Mouse (Mus musculus): ENCODE results near the gene Ddx23. TPM values are rescaled to one million over a fixed set of nuclear protein-coding genes. Genes with fewer than 3 reads are reported as not detected.
A peak's percentile ranks its signal among the peaks of the same experiment; 100 is the strongest.

The Ddx23 gene
- polyA plus RNA-seq, 1 experiment from 2014 or later = 24.0 TPM

- peak overlapping the region; percentile 91 for H3K4me2 ChIP-seq (ENCODE audit: low read depth, low read length)
- peak overlapping the region; percentile 48 for H3K4me3 ChIP-seq (ENCODE audit: low read length)
- no peaks in the 10 kb centered on the region for H3K9me3 ChIP-seq (ENCODE audit: control insufficient read depth, low read length)
- H3K27ac ChIP-seq (ENCODE audit: low read length) = no peak overlapping the region
- H3K9ac ChIP-seq (ENCODE audit: low read length) = no peak overlapping the region
- H3K4me1 ChIP-seq (replicated peaks; ENCODE audit: control insufficient read depth, insufficient read depth, low read length) = peaks cover 16% of the 10 kb centered on the region
- no peaks in the 10 kb centered on the region for H3K36me3 ChIP-seq (ENCODE audit: control insufficient read depth, insufficient read depth, low read length)
- H3K27me3 ChIP-seq (ENCODE audit: control insufficient read depth, insufficient read depth, low read depth, low read length) = peaks cover 39% of the 10 kb centered on the region
- 1% methylated on average over 9 of the region's 9 CpGs for WGBS
- no peak for ATAC-seq (ENCODE audit: low read depth)
These were observed 13.8 kb upstream of the Ddx23 start for GRCm38 (mm10) chr15:98676471-98676870.

- 7% methylated on average over 14 of the region's 14 CpGs for WGBS
These were observed 13.0 kb upstream of the Ddx23 start for GRCm38 (mm10) chr15:98675634-98676250.

DNA sequence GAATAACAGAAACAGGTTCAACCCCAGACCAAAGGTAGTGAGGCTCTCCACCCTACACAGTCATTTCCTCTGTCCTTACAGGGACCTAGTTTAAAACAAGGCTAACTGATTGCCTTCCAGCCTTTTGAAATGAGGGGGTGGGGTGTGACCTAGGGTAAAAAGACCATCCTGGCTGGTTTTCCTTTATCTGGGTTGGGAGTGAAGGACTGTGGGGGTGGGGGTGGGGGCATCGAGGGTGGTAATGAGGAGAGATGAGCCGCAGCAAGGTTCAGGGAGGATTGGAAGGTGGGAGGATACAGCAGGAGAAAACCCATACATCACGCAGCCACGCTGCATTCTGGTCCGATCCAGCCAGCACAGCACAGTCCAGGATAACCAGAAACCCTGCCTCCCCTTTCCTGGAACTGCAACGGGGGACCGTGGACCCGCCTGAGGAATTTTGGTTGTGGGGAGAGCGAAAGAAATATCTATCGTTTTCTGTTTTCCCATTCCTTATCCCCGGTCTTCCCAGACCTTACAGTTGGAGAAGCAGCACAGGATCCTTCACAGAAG, 12.4 kb upstream of the Ddx23 start:
- Histone ChIP-seq H3K4me1 (replicated peaks; ENCODE audit: control insufficient read depth, insufficient read depth, low read length) (peaks cover 16% of the 10 kb centered on the region), H3K9me3 (ENCODE audit: control insufficient read depth, low read length) (no peaks in the 10 kb centered on the region), H3K27ac (ENCODE audit: low read length) (no peak overlapping the region), H3K4me3 (ENCODE audit: low read length) (no peak overlapping the region), H3K9ac (ENCODE audit: low read length) (no peak overlapping the region), H3K27me3 (ENCODE audit: control insufficient read depth, insufficient read depth, low read depth, low read length) (peaks cover 39% of the 10 kb centered on the region), H3K36me3 (ENCODE audit: control insufficient read depth, insufficient read depth, low read length) (no peaks in the 10 kb centered on the region), H3K4me2 (ENCODE audit: low read depth, low read length) (no peak overlapping the region)
- WGBS = 25% methylated on average over 11 of the region's 11 CpGs
- no peak for ATAC-seq (ENCODE audit: low read depth)

More at GRCm38 (mm10) chr15:98675634-98676250, 13.0 kb upstream of the Ddx23 start:
- H3K9me3 ChIP-seq (ENCODE audit: control insufficient read depth, low read length) = no peaks in the 10 kb centered on the region
- no peak overlapping the region for H3K27ac ChIP-seq (ENCODE audit: low read length)
- H3K4me3 ChIP-seq (ENCODE audit: low read length) = peak overlapping the region; percentile 3; the same call in 1 of the 2 replicates
- H3K9ac ChIP-seq (ENCODE audit: low read length) = peak overlapping the region; percentile 28; the same call in 1 of the 2 replicates
- no peaks in the 10 kb centered on the region for H3K36me3 ChIP-seq (ENCODE audit: control insufficient read depth, insufficient read depth, low read length)
- peaks cover 39% of the 10 kb centered on the region for H3K27me3 ChIP-seq (ENCODE audit: control insufficient read depth, insufficient read depth, low read depth, low read length)
- H3K4me2 ChIP-seq (ENCODE audit: low read depth, low read length) = peak overlapping the region; percentile 25; the same call in 1 of the 2 replicates
- peaks cover 16% of the 10 kb centered on the region for H3K4me1 ChIP-seq (replicated peaks; ENCODE audit: control insufficient read depth, insufficient read depth, low read length)
- no peak for ATAC-seq (ENCODE audit: low read depth)

DNA sequence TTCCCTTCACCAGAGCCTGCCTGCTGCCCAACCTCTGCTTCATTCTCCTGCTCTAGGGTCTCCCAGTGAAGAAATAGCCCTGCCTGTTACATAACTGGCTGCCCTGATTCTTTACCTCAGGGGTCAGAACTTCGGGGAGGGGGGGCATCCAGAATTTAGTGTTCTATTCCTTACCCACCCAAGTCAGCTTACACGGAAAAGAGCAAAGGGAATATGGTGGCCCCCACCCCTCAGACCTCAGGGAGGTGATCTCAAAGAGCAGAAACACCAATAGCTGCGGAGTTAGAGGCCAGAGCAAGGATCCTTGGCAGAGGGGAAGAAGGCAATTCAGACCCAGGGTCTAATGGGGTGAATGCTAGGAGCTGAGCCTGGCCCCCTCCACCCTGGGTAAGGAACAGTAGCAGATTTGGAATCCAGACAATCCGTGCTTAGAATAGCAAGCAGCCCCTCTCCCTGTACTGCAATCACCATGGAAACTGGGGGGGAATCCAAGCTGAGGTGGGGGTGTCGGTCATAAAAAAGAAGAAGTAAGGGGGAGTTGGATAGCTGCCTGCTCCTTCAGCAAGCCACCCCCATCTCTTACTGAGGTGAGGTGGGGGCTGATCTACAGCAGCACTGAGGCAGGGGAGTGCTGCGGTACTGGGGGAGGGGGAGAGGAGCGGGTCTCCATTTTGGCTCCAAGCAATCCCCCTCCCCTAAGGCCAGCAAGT, 11.7 kb upstream of the Ddx23 start:
- WGBS = 39% methylated on average over 7 of the region's 7 CpGs
- H3K4me1 ChIP-seq (replicated peaks; ENCODE audit: control insufficient read depth, insufficient read depth, low read length) = peaks cover 16% of the 10 kb centered on the region
- H3K4me2 ChIP-seq (ENCODE audit: low read depth, low read length) = no peak overlapping the region
- no peaks in the 10 kb centered on the region for H3K9me3 ChIP-seq (ENCODE audit: control insufficient read depth, low read length)
- H3K4me3 ChIP-seq (ENCODE audit: low read length) = no peak overlapping the region
- peaks cover 39% of the 10 kb centered on the region for H3K27me3 ChIP-seq (ENCODE audit: control insufficient read depth, insufficient read depth, low read depth, low read length)
- no peak overlapping the region for H3K9ac ChIP-seq (ENCODE audit: low read length)
- no peak overlapping the region for H3K27ac ChIP-seq (ENCODE audit: low read length)
- no peak for ATAC-seq (ENCODE audit: low read depth)
- H3K36me3 ChIP-seq (ENCODE audit: control insufficient read depth, insufficient read depth, low read length) = no peaks in the 10 kb centered on the region

DNA sequence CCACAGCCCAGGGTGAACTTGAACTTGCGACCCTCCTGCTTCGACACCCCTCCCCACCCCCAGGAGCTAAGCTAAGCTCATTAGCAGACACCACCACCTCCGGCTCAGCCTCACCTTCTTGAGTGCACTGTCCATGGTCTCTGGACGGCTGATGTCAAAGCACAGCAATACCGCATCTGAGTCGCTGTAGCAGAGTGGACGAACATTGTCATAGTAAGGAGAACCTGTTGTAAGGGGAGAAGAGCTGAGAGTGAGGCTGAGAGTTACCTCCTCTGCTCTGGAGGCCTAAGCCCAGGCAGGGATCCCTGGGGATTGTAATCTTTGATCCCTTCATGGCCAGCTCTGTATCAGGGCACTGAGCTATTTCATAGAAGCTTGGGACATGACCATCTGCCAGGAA, 11.0 kb upstream of the Ddx23 start:
- no peak overlapping the region for H3K27ac ChIP-seq (ENCODE audit: low read length)
- H3K4me2 ChIP-seq (ENCODE audit: low read depth, low read length) = no peak overlapping the region
- no peak overlapping the region for H3K9ac ChIP-seq (ENCODE audit: low read length)
- H3K4me1 ChIP-seq (replicated peaks; ENCODE audit: control insufficient read depth, insufficient read depth, low read length) = peaks cover 16% of the 10 kb centered on the region
- H3K9me3 ChIP-seq (ENCODE audit: control insufficient read depth, low read length) = no peaks in the 10 kb centered on the region
- ATAC-seq (ENCODE audit: low read depth) = no peak
- no peaks in the 10 kb centered on the region for H3K36me3 ChIP-seq (ENCODE audit: control insufficient read depth, insufficient read depth, low read length)
- H3K4me3 ChIP-seq (ENCODE audit: low read length) = no peak overlapping the region
- WGBS = 76% methylated on average over 7 of the region's 7 CpGs
- peaks cover 39% of the 10 kb centered on the region for H3K27me3 ChIP-seq (ENCODE audit: control insufficient read depth, insufficient read depth, low read depth, low read length)

DNA sequence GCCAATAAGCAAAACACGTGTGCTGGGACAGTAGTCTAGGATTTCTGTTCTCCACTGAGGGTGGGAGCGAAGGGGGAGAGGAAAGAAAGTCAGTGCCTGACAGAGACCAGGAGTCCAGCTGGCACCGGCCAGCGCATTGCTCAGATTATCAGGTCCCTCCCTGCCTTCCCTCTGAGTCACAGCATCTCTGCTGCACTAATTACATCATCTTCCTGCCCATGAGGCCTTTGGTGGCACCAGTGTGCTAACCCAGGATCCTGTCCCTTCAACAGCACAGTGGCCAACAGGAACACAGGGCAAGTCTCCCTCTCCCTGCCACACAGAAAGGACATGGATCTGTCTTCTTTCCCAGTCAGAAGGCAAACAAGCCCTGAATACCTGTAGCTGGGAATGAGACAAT, 9.9 kb upstream of the Ddx23 start:
- H3K4me3 ChIP-seq (ENCODE audit: low read length) = no peak overlapping the region
- no peaks in the 10 kb centered on the region for H3K9me3 ChIP-seq (ENCODE audit: control insufficient read depth, low read length)
- WGBS = 63% methylated on average over 4 of the region's 4 CpGs
- H3K36me3 ChIP-seq (ENCODE audit: control insufficient read depth, insufficient read depth, low read length) = no peaks in the 10 kb centered on the region
- peaks cover 16% of the 10 kb centered on the region for H3K4me1 ChIP-seq (replicated peaks; ENCODE audit: control insufficient read depth, insufficient read depth, low read length)
- H3K27ac ChIP-seq (ENCODE audit: low read length) = no peak overlapping the region
- ATAC-seq (ENCODE audit: low read depth) = no peak
- no peak overlapping the region for H3K4me2 ChIP-seq (ENCODE audit: low read depth, low read length)
- H3K9ac ChIP-seq (ENCODE audit: low read length) = no peak overlapping the region
- H3K27me3 ChIP-seq (ENCODE audit: control insufficient read depth, insufficient read depth, low read depth, low read length) = peaks cover 38% of the 10 kb centered on the region

DNA sequence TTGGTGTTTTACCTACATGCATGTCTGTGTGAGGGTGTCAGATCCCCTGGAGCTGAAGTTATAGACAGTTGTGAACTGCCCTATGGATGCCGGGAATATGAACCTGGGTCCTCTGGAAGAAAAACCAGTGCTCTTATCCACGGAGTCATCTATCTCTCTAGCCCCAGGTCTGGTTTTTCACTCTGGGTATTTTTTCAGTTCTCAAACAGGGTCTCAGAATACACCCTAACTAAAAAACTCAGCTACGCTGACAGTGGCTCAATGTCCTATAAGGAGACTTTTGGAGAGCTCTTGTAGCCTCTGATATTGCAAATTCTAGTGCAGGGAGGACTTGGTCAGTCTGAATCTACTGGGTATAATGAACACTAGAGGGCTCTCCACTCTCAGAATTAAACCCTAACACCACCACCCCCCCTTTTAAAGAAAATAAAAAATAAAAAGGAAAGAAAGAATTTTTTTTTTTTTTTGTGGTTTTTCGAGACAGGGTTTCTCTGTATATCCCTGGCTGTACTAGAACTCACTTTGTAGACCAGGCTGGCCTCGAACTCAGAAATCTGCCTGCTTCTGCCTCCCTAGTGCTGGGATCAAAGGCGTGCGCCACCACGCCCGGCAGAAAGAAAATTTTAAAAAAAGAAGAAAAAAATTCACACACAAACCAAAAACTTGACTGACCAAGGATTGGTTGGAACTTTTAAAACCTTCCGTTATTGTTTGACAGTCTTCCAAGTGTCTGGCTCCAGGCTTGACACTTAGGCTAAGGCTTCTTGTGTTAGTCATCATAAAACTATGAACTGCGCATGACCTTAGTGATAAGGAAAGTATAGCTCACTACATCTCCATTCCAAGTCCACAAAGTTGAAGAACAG, 1.6 kb upstream of the Ddx23 start:
- peaks cover 8% of the 10 kb centered on the region for H3K4me1 ChIP-seq (replicated peaks; ENCODE audit: control insufficient read depth, insufficient read depth, low read length)
- no peak overlapping the region for H3K9ac ChIP-seq (ENCODE audit: low read length)
- no peak overlapping the region for H3K4me3 ChIP-seq (ENCODE audit: low read length)
- no peaks in the 10 kb centered on the region for H3K9me3 ChIP-seq (ENCODE audit: control insufficient read depth, low read length)
- H3K36me3 ChIP-seq (ENCODE audit: control insufficient read depth, insufficient read depth, low read length) = peaks cover 3% of the 10 kb centered on the region; the same call in 1 of the 2 replicates
- WGBS = 65% methylated on average over 11 of the region's 11 CpGs
- no peaks in the 10 kb centered on the region for H3K27me3 ChIP-seq (ENCODE audit: control insufficient read depth, insufficient read depth, low read depth, low read length)
- H3K27ac ChIP-seq (ENCODE audit: low read length) = no peak overlapping the region
- H3K4me2 ChIP-seq (ENCODE audit: low read depth, low read length) = no peak overlapping the region
- no peak for ATAC-seq (ENCODE audit: low read depth)

DNA sequence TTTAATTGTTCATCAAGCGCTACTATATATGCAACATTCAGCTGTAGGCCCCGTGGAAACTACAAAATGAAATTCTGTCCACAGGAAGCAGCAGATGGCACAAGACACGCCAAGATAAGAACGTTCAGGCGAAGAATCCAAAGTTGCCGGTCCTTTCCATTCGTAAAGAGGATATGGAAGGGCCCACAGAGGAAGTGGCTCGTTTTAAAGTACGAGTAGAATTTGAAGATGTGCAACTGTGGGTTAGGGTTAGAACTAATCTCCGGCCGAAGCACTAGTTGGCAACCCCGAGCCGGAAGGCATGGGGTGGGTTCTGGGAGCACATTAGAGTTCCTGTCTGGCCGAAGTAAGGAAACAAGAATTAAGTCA, 512 bp downstream of the Ddx23 start:
- H3K4me2 ChIP-seq (ENCODE audit: low read depth, low read length) = peak overlapping the region; percentile 82
- peak overlapping the region; percentile 97 for H3K9ac ChIP-seq (ENCODE audit: low read length)
- under 1% methylated on average over 14 of the region's 14 CpGs for WGBS
- no peaks in the 10 kb centered on the region for H3K9me3 ChIP-seq (ENCODE audit: control insufficient read depth, low read length)
- ATAC-seq (ENCODE audit: low read depth) = no peak; the same call in 1 of the 2 replicates
- H3K4me3 ChIP-seq (ENCODE audit: low read length) = peak overlapping the region; percentile 90
- H3K36me3 ChIP-seq (ENCODE audit: control insufficient read depth, insufficient read depth, low read length) = peaks cover 20% of the 10 kb centered on the region
- H3K4me1 ChIP-seq (replicated peaks; ENCODE audit: control insufficient read depth, insufficient read depth, low read length) = peaks cover 8% of the 10 kb centered on the region
- H3K27me3 ChIP-seq (ENCODE audit: control insufficient read depth, insufficient read depth, low read depth, low read length) = no peaks in the 10 kb centered on the region
- H3K27ac ChIP-seq (ENCODE audit: low read length) = peak overlapping the region; percentile 79
